Mouse (Mus musculus) lung, postnatal 10 days (tissue): ENCODE data around the gene Rbbp8nl.

Source experiments
- DNase-seq: peaks from one replicate; pipeline ENCODE4 v3.0.0; 2021

Rbbp8nl gene

GRCm38 (mm10) chr2:180289440-180290108 lies at the start of gene Rbbp8nl:
Gene Rbbp8nl, minus strand, starts transcription at chr2:180289879.
- DNase-seq = peak; percentile 70

- peak; percentile 90 for DNase-seq
Measured at GRCm38 (mm10) chr2:180334551-180334986, 44.9 kb upstream of the Rbbp8nl start, which contains the start of gene Gata5. Gene Gata5, minus strand, starts transcription at chr2:180334699.

GRCm38 (mm10) chr2:180333778-180334550 lies 44.3 kb upstream of the Rbbp8nl start:
- DNase-seq = no peak

GRCm38 (mm10) chr2:180329466-180329865 lies 39.8 kb upstream of the Rbbp8nl start:
- no peak for DNase-seq

- DNase-seq = peak; percentile 83
Measured at GRCm38 (mm10) chr2:180322674-180323355, 33.1 kb upstream of the Rbbp8nl start.

GRCm38 (mm10) chr2:180320216-180320615 lies 30.5 kb upstream of the Rbbp8nl start:
- no peak for DNase-seq

GRCm38 (mm10) chr2:180317591-180317990 lies 27.9 kb upstream of the Rbbp8nl start:
- no peak for DNase-seq

- DNase-seq = no peak
Measured at GRCm38 (mm10) chr2:180314292-180314691, 24.6 kb upstream of the Rbbp8nl start.

GRCm38 (mm10) chr2:180311147-180311546 lies 21.5 kb upstream of the Rbbp8nl start:
- peak; percentile 43 for DNase-seq

GRCm38 (mm10) chr2:180307680-180308079 lies 18.0 kb upstream of the Rbbp8nl start:
- DNase-seq = no peak

- DNase-seq = peak; percentile 90
Measured at GRCm38 (mm10) chr2:180306423-180307168, 16.9 kb upstream of the Rbbp8nl start.

- peak; percentile 46 for DNase-seq
Measured at GRCm38 (mm10) chr2:180306009-180306408, 16.3 kb upstream of the Rbbp8nl start.

GRCm38 (mm10) chr2:180305490-180305889 lies 15.8 kb upstream of the Rbbp8nl start:
- DNase-seq = no peak

- DNase-seq = no peak
Measured at GRCm38 (mm10) chr2:180304554-180304953, 14.9 kb upstream of the Rbbp8nl start.

- peak; percentile 82 for DNase-seq
Measured at GRCm38 (mm10) chr2:180303468-180303867, 13.8 kb upstream of the Rbbp8nl start.

- DNase-seq = no peak
Measured at GRCm38 (mm10) chr2:180302201-180302600, 12.5 kb upstream of the Rbbp8nl start.

- DNase-seq = no peak
Measured at GRCm38 (mm10) chr2:180300771-180301170, 11.1 kb upstream of the Rbbp8nl start.

- DNase-seq = no peak
Measured at GRCm38 (mm10) chr2:180300252-180300651, 10.6 kb upstream of the Rbbp8nl start.

- no peak for DNase-seq
Measured at GRCm38 (mm10) chr2:180292906-180293305, 3.2 kb upstream of the Rbbp8nl start.

- DNase-seq = peak; percentile 60
Measured at GRCm38 (mm10) chr2:180292026-180292425, 2.3 kb upstream of the Rbbp8nl start.

GRCm38 (mm10) chr2:180291566-180291965 lies 1.9 kb upstream of the Rbbp8nl start:
- no peak for DNase-seq

GRCm38 (mm10) chr2:180290503-180290902 lies 824 bp upstream of the Rbbp8nl start:
- DNase-seq = no peak

- DNase-seq = no peak
Measured at GRCm38 (mm10) chr2:180288966-180289365, 713 bp downstream of the Rbbp8nl start.
